Mouse (Mus musculus) heart, embryonic 10.5 days (tissue): Measurements from ENCODE around the gene Ccnb1. TPM values are rescaled to one million over a fixed set of nuclear protein-coding genes. Genes with fewer than 3 reads are reported as not detected.
A peak's percentile ranks its signal among the peaks of the same experiment; 100 is the strongest.
"Not testable (repeated sequence)": the region's sequence is repeated elsewhere in the genome, so short reads cannot be mapped to it uniquely, and the experiment has no call there.

ENCODE experiments used
- DNase-seq: peaks from one replicate; pipeline ENCODE4 v3.0.0-alpha.2; 2017; ENCODE audit warnings: low spot score
- H3K27ac ChIP-seq: fragments of 300-500 bp; sonication (generic); 2 replicates; pipeline ENCODE4 v1.5.1; 2016; ENCODE audit warnings: mild to moderate bottlenecking
- H3K27me3 ChIP-seq: fragments of 300-500 bp; sonication (generic); 2 replicates; pipeline ENCODE4 v1.6.1; 2016; ENCODE audit warnings: mild to moderate bottlenecking; ENCODE audit not compliant: poor library complexity, insufficient read depth, severe bottlenecking
- H3K36me3 ChIP-seq: fragments of 300-500 bp; sonication (generic); 2 replicates; pipeline ENCODE4 v1.6.1; 2016; ENCODE audit warnings: mild to moderate bottlenecking, moderate library complexity
- H3K4me1 ChIP-seq: fragments of 300-500 bp; sonication (generic); 2 replicates; pipeline ENCODE4 v1.6.1; 2016; ENCODE audit warnings: mild to moderate bottlenecking
- H3K4me3 ChIP-seq: fragments of 300-500 bp; sonication (generic); 2 replicates; pipeline ENCODE4 v1.5.1; 2016; ENCODE audit warnings: mild to moderate bottlenecking, moderate library complexity
- H3K9me3 ChIP-seq: fragments of 300-500 bp; sonication (generic); 2 replicates; pipeline ENCODE4 v1.6.1; 2016; ENCODE audit warnings: mild to moderate bottlenecking, moderate library complexity
- WGBS: fragments of 180-500 bp; shearing (Covaris S2); methylation state at CpG from one replicate; pipeline ENCODE4 v1.1.7; 2016; 5-methylcytosine and 5-hydroxymethylcytosine counted together
- polyA plus RNA-seq: library from polyadenylated mRNA; unstranded; fragments of >200 nt; fragmentation: Nextera tagmentation; extraction: Ambion mirVana; gene quantifications from 2 replicates; pipeline ENCODE4 v1.2.1, GENCODE M21; 2016

The Ccnb1 gene
- polyA plus RNA-seq, 1 experiment from 2014 or later: 306 TPM

GRCm38 (mm10) chr13:100797171-100797570 lies 10.8 kb upstream of the Ccnb1 start:
- 86% methylated on average over 6 of the region's 6 CpGs for WGBS
- Histone ChIP-seq H3K4me3 (no peak overlapping the region), H3K27me3 (no peaks in the 10 kb centered on the region)

DNA sequence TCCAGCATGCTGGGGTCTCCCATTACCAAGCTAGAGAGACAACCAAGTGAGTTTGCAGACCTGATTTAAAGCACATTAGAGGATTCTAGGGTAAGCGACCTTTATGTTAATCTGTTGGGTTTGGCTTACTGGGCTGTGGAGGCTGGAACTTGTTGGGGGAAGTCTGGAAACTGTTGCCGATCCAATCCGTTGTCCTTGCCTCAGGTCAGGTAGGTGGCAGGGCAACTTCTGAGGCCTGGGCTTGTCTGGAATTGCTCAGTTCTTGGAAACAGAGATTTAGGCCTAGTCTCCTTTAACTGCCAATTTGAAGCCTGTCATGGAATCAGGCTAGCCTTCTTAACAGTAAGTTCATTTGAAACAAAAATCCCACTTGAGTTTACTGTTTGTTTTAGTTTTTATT lies 2.7 kb upstream of the Ccnb1 start:
- Histone ChIP-seq H3K4me3 (no peak overlapping the region), H3K27me3 (no peaks in the 10 kb centered on the region), H3K4me1 (peaks cover 12% of the 10 kb centered on the region), H3K27ac (no peak overlapping the region), H3K9me3 (no peaks in the 10 kb centered on the region), H3K36me3 (peaks cover 10% of the 10 kb centered on the region)
- WGBS: 79% methylated on average over 3 of the region's 3 CpGs
- DNase-seq: peak; percentile 42

More at GRCm38 (mm10) chr13:100797171-100797570, 10.8 kb upstream of the Ccnb1 start:
- no peak for DNase-seq
- Histone ChIP-seq H3K36me3 (peaks cover 17% of the 10 kb centered on the region), H3K4me1 (no peaks in the 10 kb centered on the region), H3K9me3 (no peaks in the 10 kb centered on the region), H3K27ac (no peak overlapping the region)

- H3K27ac ChIP-seq, H3K9me3 ChIP-seq, H3K27me3 ChIP-seq, H3K4me3 ChIP-seq: not testable (repeated sequence)
- H3K4me1 ChIP-seq: peaks cover 20% of the 10 kb centered on the region
- H3K36me3 ChIP-seq: peaks cover 20% of the 10 kb centered on the region
- DNase-seq: peak; percentile 39
- WGBS: 95% methylated on average over 13 of the region's 14 CpGs
These were observed 1.7 kb upstream of the Ccnb1 start for GRCm38 (mm10) chr13:100788057-100788456.

DNA sequence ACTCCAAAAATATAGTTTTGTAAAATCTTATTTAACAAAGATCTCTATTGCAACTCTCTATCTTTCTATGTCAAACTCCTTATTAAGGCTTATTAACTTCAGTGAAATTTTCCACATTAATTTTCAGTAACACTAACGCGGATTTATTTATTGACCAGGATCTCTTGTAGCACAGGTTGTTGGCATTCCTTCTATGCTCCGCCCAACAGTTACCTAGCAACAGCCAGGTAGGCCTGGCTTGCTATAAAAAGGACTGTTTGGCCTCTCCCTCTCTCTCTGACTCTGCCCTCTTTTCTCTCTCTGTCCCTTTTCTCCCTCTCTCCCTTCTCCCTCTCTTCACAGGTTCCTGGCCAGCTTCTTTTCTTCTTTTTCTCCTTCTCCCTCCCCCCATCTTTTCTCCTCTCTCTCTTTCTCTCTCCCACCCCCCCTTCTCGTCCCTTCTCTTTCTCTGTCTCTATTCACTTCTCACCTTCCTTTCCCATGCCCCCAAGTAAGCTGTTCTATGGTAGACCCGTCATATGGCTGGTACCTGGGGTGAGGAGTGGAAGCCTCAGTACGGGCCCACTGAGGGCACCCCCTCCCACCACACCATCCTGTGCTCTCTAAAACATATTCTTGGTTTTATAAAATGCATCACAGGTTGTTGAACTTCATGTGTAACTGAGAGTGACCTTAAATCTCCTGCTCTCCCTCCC lies 1.1 kb upstream of the Ccnb1 start:
- H3K9me3 ChIP-seq: no peaks in the 10 kb centered on the region
- H3K4me3 ChIP-seq: no peak overlapping the region
- H3K36me3 ChIP-seq: peaks cover 26% of the 10 kb centered on the region
- H3K27ac ChIP-seq: no peak overlapping the region
- H3K4me1 ChIP-seq: peaks cover 20% of the 10 kb centered on the region
- no peaks in the 10 kb centered on the region for H3K27me3 ChIP-seq
- peak; percentile 51 for DNase-seq
- WGBS: 76% methylated on average over 6 of the region's 6 CpGs

GRCm38 (mm10) chr13:100785806-100786413 lies 460 bp downstream of the Ccnb1 start:
- peak; percentile 77 for DNase-seq
- H3K4me3 ChIP-seq: peak overlapping the region; percentile 78
- peaks cover 40% of the 10 kb centered on the region for H3K36me3 ChIP-seq
- H3K27me3 ChIP-seq: no peaks in the 10 kb centered on the region
- under 1% methylated on average over 30 of the region's 30 CpGs for WGBS
- H3K4me1 ChIP-seq: peaks cover 20% of the 10 kb centered on the region
- H3K27ac ChIP-seq: peak overlapping the region; percentile 93
- no peaks in the 10 kb centered on the region for H3K9me3 ChIP-seq

DNA sequence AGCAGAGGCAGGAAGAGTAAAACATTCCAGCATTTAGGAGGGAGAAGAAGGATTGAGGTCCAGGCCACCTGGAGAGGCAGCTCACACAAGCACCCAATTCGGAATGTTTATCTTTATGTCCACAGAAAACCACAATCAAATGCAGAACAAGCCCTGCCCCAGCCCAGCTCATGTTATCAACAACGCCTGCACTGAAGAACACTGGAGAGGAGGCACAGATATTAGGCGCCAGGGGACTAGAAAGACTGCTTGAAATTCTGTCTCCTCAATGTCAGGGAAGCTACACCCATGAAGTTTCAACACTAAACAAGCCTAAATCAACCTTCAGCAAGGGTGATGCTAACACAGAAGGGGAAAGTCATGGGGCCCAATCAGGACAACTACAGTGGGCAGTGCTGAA lies 8.9 kb downstream of the Ccnb1 start:
- Histone ChIP-seq H3K4me1 (peaks cover 15% of the 10 kb centered on the region), H3K9me3 (no peaks in the 10 kb centered on the region), H3K4me3 (no peak overlapping the region), H3K27ac (no peak overlapping the region), H3K27me3 (no peaks in the 10 kb centered on the region), H3K36me3 (peaks cover 40% of the 10 kb centered on the region)
- WGBS: 61% methylated on average over 3 of the region's 3 CpGs
- DNase-seq: no peak

GRCm38 (mm10) chr13:100776710-100777109 lies 9.7 kb downstream of the Ccnb1 start:
- H3K27ac ChIP-seq: no peak overlapping the region
- peaks cover 40% of the 10 kb centered on the region for H3K36me3 ChIP-seq
- 0 out of 2 replicates have a peak overlapping the region, but pooled peaks have one; percentile 98 for H3K4me3 ChIP-seq

GRCm38 (mm10) chr13:100776056-100776419 lies 10.3 kb downstream of the Ccnb1 start:
- Histone ChIP-seq H3K27ac (peak overlapping the region; percentile 89), H3K27me3 (no peaks in the 10 kb centered on the region), H3K9me3 (no peaks in the 10 kb centered on the region), H3K36me3 (peaks cover 41% of the 10 kb centered on the region), H3K4me1 (peaks cover 15% of the 10 kb centered on the region), H3K4me3 (peak overlapping the region; percentile 98)
- no peak for DNase-seq
- 17% methylated on average over 8 of the region's 8 CpGs for WGBS

More at GRCm38 (mm10) chr13:100776710-100777109, 9.7 kb downstream of the Ccnb1 start:
- 53% methylated on average over 6 of the region's 6 CpGs for WGBS
- Histone ChIP-seq H3K27me3 (no peaks in the 10 kb centered on the region), H3K4me1 (peaks cover 15% of the 10 kb centered on the region), H3K9me3 (no peaks in the 10 kb centered on the region)
- no peak for DNase-seq

DNA sequence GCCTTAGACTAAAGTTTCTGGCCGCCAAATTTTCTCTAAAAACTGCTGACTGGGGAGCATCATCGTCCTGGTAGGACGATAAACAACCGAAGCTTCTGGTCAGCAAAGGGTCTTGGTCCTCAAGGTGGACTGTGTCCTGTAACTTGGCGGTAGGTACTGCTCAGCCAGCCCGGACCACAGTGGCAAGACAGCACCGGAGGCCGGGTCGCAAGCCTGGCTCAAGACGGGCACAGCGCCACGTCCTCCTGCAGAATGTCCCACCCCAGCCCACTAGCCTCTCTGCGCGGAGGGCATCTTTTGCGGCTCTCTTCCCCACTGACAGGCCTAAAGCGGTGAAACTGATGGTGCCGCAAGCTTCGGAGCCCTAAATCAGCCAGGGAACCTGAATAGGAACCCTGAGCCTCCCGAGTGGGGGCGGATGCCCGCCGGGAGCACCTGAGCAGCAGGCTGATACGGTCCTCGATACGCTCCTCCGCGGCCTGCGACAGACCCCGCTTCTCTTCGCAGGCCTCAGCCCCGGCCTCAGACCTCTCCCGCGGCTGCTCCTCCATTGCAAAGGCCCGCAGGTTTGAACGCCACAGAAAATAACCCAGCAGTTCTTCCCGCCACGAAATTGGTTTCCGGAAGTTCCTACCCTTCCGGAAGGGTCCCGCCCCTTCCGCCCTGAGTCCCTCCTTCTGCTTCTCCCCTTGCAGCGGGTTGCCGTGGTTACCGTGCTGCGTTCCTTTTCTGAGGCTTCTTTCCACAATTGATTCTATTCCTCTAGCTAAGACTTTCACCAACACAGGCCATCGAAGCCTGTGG lies 10.9 kb downstream of the Ccnb1 start, which contains the start of gene Cenph:
TSS of gene Cenph (minus strand) at position 648 of the 804 bp plus-strand sequence.
- WGBS: under 1% methylated on average over 46 of the region's 46 CpGs
- H3K36me3 ChIP-seq: peaks cover 41% of the 10 kb centered on the region
- peak within 1 kb of the TSS; percentile 89 for H3K27ac ChIP-seq
- no peaks in the 10 kb centered on the region for H3K27me3 ChIP-seq
- H3K4me3 ChIP-seq: peak within 1 kb of the TSS; percentile 98
- peak; percentile 96 for DNase-seq
- H3K9me3 ChIP-seq: no peaks in the 10 kb centered on the region
- peaks cover 15% of the 10 kb centered on the region for H3K4me1 ChIP-seq

GRCm38 (mm10) chr13:100774704-100775103 lies 11.7 kb downstream of the Ccnb1 start:
- Histone ChIP-seq H3K4me1 (peaks cover 15% of the 10 kb centered on the region), H3K36me3 (peaks cover 41% of the 10 kb centered on the region), H3K27me3 (no peaks in the 10 kb centered on the region), H3K9me3 (no peaks in the 10 kb centered on the region), H3K4me3 (peak overlapping the region; percentile 98), H3K27ac (no peak overlapping the region)
- no peak for DNase-seq

DNA sequence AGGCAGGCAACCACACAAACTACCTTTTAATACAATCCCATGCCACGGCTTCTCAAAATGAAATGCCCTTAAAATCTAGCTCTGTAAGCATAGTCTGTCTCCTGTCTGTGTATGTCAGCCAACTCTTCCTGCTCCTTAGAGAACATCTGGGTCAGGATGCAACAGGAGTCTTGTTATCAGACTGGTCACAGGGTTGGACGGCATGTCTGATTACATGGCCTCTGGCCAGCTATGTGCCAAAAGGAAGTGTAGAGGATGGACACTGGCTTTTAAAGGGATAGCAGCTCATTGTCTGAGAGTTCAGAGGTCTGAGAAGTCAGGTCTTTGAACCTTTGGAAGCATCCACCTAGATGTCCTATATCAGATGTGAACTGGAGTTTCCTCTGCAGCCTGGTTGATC lies 31.0 kb downstream of the Ccnb1 start:
- DNase-seq: no peak
- WGBS: 54% methylated on average over 2 of the region's 2 CpGs
- Histone ChIP-seq H3K4me3 (no peak overlapping the region), H3K4me1 (0 out of 2 replicates have a peak, but pooled peaks cover 4% of the 10 kb centered on the region), H3K9me3 (no peaks in the 10 kb centered on the region; the same call in 1 of the 2 replicates), H3K36me3 (peaks cover 15% of the 10 kb centered on the region), H3K27me3 (no peaks in the 10 kb centered on the region), H3K27ac (no peak overlapping the region)

- H3K27ac ChIP-seq: no peak overlapping the region
- 0 out of 2 replicates have a peak, but pooled peaks cover 4% of the 10 kb centered on the region for H3K4me1 ChIP-seq
- no peaks in the 10 kb centered on the region for H3K27me3 ChIP-seq
- 72% methylated on average over 4 of the region's 4 CpGs for WGBS
- H3K4me3 ChIP-seq: no peak overlapping the region
- peaks cover 4% of the 10 kb centered on the region for H3K36me3 ChIP-seq
- DNase-seq: no peak
- no peaks in the 10 kb centered on the region for H3K9me3 ChIP-seq
These were observed 32.2 kb downstream of the Ccnb1 start for GRCm38 (mm10) chr13:100754186-100754585.

- no peak overlapping the region for H3K27ac ChIP-seq
These were observed 33.4 kb downstream of the Ccnb1 start for GRCm38 (mm10) chr13:100753011-100753410.

More at GRCm38 (mm10) chr13:100753011-100753410, 33.4 kb downstream of the Ccnb1 start:
- Histone ChIP-seq H3K4me1 (0 out of 2 replicates have a peak, but pooled peaks cover 4% of the 10 kb centered on the region), H3K27me3 (no peaks in the 10 kb centered on the region), H3K9me3 (no peaks in the 10 kb centered on the region), H3K4me3 (no peak overlapping the region), H3K36me3 (no peaks in the 10 kb centered on the region)
- WGBS: 57% methylated on average over 6 of the region's 6 CpGs
- DNase-seq: no peak
